Mouse (Mus musculus) liver, embryonic 14.5 days (tissue): ENCODE data around the gene Usf3. TPM values are rescaled to one million over a fixed set of nuclear protein-coding genes. Genes with fewer than 3 reads are reported as not detected.

Source experiments
- ATAC-seq: fragments of 200-750 bp; cut with Nextera tagmentation; 2 replicates; pipeline ENCODE4 v1.8.0; 2017; ENCODE audit warnings: moderate number of reproducible peaks, mild to moderate bottlenecking, moderate library complexity; ENCODE audit not compliant: insufficient read depth
- DNase-seq, 3 experiments: peaks; one replicate each; pipeline ENCODE4 v3.0.0-alpha.2; 2012 to 2013; ENCODE audit warnings: low read depth in 3 of 3, low spot score in 3 of 3
- H3K27ac ChIP-seq: fragments of 300-500 bp; sonication (generic); 2 replicates; pipeline ENCODE4 v1.5.1; 2014; ENCODE audit warnings: moderate library complexity, mild to moderate bottlenecking, control low read depth, inconsistent platforms
- H3K27me3 ChIP-seq: fragments of 300-500 bp; sonication (generic); 2 replicates; pipeline ENCODE4 v1.6.1; 2014; ENCODE audit warnings: mild to moderate bottlenecking, low read length, moderate library complexity; ENCODE audit not compliant: control insufficient read depth, insufficient read depth
- H3K36me3 ChIP-seq: fragments of 300-500 bp; sonication (generic); replicated peaks from 2 replicates; pipeline ENCODE4 v1.6.1; 2014; ENCODE audit warnings: low read depth; ENCODE audit not compliant: control insufficient read depth, insufficient read depth
- H3K4me1 ChIP-seq, 2 experiments: fragments of 200-500 bp in 1 of 2; fragments of 300-500 bp in 1 of 2; sonication (generic) in 1 of 2; replicated peaks; 2 replicates each; pipeline ENCODE4 v1.6.1; 2012 to 2014; ENCODE audit warnings: antibody characterized with exemption in 1 of 2, inconsistent platforms in 1 of 2, low read length in 1 of 2; ENCODE audit not compliant: control insufficient read depth in 2 of 2, insufficient read depth in 2 of 2
- H3K4me2 ChIP-seq: fragments of 300-500 bp; sonication (generic); 2 replicates; pipeline ENCODE4 v1.6.1; 2014; ENCODE audit warnings: low read depth, mild to moderate bottlenecking, control low read depth, moderate library complexity
- H3K4me3 ChIP-seq, 2 experiments: fragments of 200-500 bp in 1 of 2; fragments of 300-500 bp in 1 of 2; sonication (generic) in 1 of 2; 2 replicates each; pipeline ENCODE4 v1.5.1; 2012 to 2014; ENCODE audit warnings: low read depth in 2 of 2, low read length in 2 of 2, mild to moderate bottlenecking in 2 of 2, control low read depth in 1 of 2, inconsistent platforms in 1 of 2, moderate library complexity in 1 of 2; ENCODE audit not compliant: insufficient read depth in 1 of 2
- H3K9ac ChIP-seq: fragments of 300-500 bp; sonication (generic); replicated peaks from 2 replicates; pipeline ENCODE4 v1.6.1; 2014; ENCODE audit warnings: mild to moderate bottlenecking, control low read depth, moderate library complexity
- H3K9me3 ChIP-seq: fragments of 300-500 bp; sonication (generic); 2 replicates; pipeline ENCODE4 v1.6.1; 2016; ENCODE audit warnings: low read length, mixed read lengths; ENCODE audit not compliant: control insufficient read depth
- CTCF ChIP-seq: IDR thresholded peaks from 2 replicates; pipeline ENCODE4 v1.5.1; 2016; ENCODE audit warnings: antibody characterized with exemption, low read depth, control low read depth
- EP300 ChIP-seq: IDR thresholded peaks from 2 replicates; pipeline ENCODE4 v1.6.1; 2016; ENCODE audit warnings: antibody characterized with exemption, low read depth
- WGBS: fragments of 180-500 bp; shearing (Covaris S2); extraction: QIAGEN DNeasy Blood & Tissue Kit; methylation state at CpG from one replicate; pipeline ENCODE4 v1.1.7; 2014; ENCODE audit not compliant: insufficient replicate concordance; 5-methylcytosine and 5-hydroxymethylcytosine counted together
- polyA plus RNA-seq, 2 experiments: library from polyadenylated mRNA; depleted of rRNA in 1 of 2; stranded (reverse) in 1 of 2; unstranded in 1 of 2; fragments of >200 nt; fragmentation: Nextera tagmentation in 1 of 2; extraction: Ambion mirVana in 1 of 2; gene quantifications; 2 replicates each; pipeline versions ENCODE4 v1.2.1 to v1.2.3; 2012 to 2014

Usf3 gene
- polyA plus RNA-seq, 2 experiments: 2.7 to 3.9 TPM

- H3K36me3 ChIP-seq: no peaks in the 10 kb centered on the region
- peaks cover 30 to 32% of the 10 kb centered on the region in 2 experiments for H3K4me1 ChIP-seq
- peak overlapping the region; percentile 96 for H3K4me2 ChIP-seq
- WGBS: under 1% methylated on average over 26 of the region's 26 CpGs
- H3K9me3 ChIP-seq: no peaks in the 10 kb centered on the region
- ATAC-seq (peak; percentile 99), DNase-seq (peak; percentile 94 to 97 (median 96))
- peak overlapping the region; percentile 85 for H3K27ac ChIP-seq
- peak overlapping the region; percentile 83 to 96 for H3K4me3 ChIP-seq
- TF ChIP-seq EP300 (no peak), CTCF (peak; percentile 65)
- H3K9ac ChIP-seq: peak overlapping the region; percentile 90
- no peaks in the 10 kb centered on the region for H3K27me3 ChIP-seq
Observed at GRCm38 (mm10) chr16:44172297-44173154, 520 bp upstream of the Usf3 start.

GRCm38 (mm10) chr16:44173966-44174530 lies 1.0 kb downstream of the Usf3 start:
- 7% methylated on average over 7 of the region's 7 CpGs for WGBS
- H3K4me1 ChIP-seq: peaks cover 37 to 45% of the 10 kb centered on the region in 2 experiments
- TF ChIP-seq EP300 (no peak), CTCF (no peak)
- H3K9me3 ChIP-seq: no peaks in the 10 kb centered on the region
- peak overlapping the region; percentile 90 for H3K9ac ChIP-seq
- DNase-seq (no peak), ATAC-seq (no peak)
- no peaks in the 10 kb centered on the region for H3K27me3 ChIP-seq
- peak overlapping the region; percentile 63 for H3K27ac ChIP-seq
- H3K4me2 ChIP-seq: peak overlapping the region; percentile 78
- peaks cover 2% of the 10 kb centered on the region; the same call in 1 of the 2 replicates for H3K36me3 ChIP-seq
- H3K4me3 ChIP-seq: peak overlapping the region; percentile 74 to 83

DNA sequence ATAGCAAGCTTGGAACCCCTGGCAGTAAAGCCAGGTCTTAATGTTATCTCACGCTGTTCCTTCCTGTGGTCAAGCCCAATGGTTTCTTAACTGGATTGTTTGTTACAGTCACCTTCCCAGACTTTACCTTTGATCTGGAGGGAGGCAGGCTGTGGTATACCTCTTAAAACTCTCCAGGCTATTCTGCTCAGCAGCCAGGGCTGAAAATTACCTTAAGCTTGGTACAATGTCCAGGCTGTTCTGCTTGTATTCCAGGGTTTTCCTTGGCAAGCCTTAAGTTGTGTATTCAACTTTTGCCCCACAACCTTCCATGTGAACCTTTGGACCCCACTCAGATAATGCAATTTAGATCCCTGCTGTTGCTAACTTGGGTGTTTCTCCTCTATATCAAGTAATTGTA lies 2.0 kb downstream of the Usf3 start:
- Histone ChIP-seq H3K36me3 (peaks cover 3% of the 10 kb centered on the region; the same call in 1 of the 2 replicates), H3K4me1 (peaks cover 37 to 45% of the 10 kb centered on the region in 2 experiments), H3K27ac (peak overlapping the region; percentile 63), H3K27me3 (no peaks in the 10 kb centered on the region), H3K4me2 (peak overlapping the region; percentile 78), H3K4me3 (peak overlapping the region; percentile 18 to 83), H3K9me3 (no peaks in the 10 kb centered on the region), H3K9ac (peak overlapping the region; percentile 90)
- no peak for ATAC-seq
- TF ChIP-seq EP300 (no peak), CTCF (no peak)
- DNase-seq: no peak
- 0% methylated on average over 1 of the region's 1 CpGs for WGBS

DNA sequence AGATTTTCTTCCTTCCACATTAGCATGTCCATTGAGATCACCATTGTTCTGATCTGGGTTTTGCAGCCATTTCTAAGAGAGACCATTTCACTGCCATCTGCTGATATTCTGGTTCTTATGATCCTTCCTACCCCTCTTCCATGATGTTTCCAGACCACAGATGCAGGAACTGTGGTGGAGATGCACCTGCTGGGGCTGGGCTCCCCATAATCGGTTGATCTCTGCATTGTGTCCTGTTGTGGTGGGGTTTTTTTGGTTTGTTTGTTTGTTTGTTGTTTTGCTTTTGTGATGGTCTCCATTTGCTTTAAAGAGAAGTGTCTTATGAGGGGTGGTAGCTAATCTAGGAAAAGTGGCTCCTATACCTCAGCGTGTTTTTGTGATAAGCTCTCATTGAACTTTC lies 3.5 kb downstream of the Usf3 start:
- peaks cover 3% of the 10 kb centered on the region; the same call in 1 of the 2 replicates for H3K36me3 ChIP-seq
- WGBS: 43% methylated on average over 2 of the region's 2 CpGs
- H3K4me2 ChIP-seq: peak overlapping the region; percentile 51
- DNase-seq (no peak), ATAC-seq (no peak)
- no peak overlapping the region; the same call in 1 of the 2 replicates for H3K9ac ChIP-seq
- no peaks in the 10 kb centered on the region for H3K9me3 ChIP-seq
- H3K27me3 ChIP-seq: no peaks in the 10 kb centered on the region
- H3K4me3 ChIP-seq: no peak overlapping the region
- H3K4me1 ChIP-seq: peaks cover 37 to 45% of the 10 kb centered on the region in 2 experiments
- peak overlapping the region; percentile 56; the same call in 1 of the 2 replicates for H3K27ac ChIP-seq
- no peak for TF ChIP-seq EP300
- TF ChIP-seq CTCF: no peak

- Histone ChIP-seq H3K4me2 (no peak overlapping the region), H3K27ac (no peak overlapping the region), H3K36me3 (peaks cover 3% of the 10 kb centered on the region; the same call in 1 of the 2 replicates), H3K4me1 (peaks cover 38 to 45% of the 10 kb centered on the region in 2 experiments), H3K9me3 (no peaks in the 10 kb centered on the region), H3K27me3 (no peaks in the 10 kb centered on the region), H3K4me3 (no peak overlapping the region), H3K9ac (no peak overlapping the region)
- DNase-seq (no peak), ATAC-seq (no peak)
- TF ChIP-seq CTCF (no peak), EP300 (no peak)
- WGBS: 75% methylated on average over 1 of the region's 1 CpGs
Observed at GRCm38 (mm10) chr16:44178555-44178954, 5.5 kb downstream of the Usf3 start.
